Mouse (Mus musculus): ENCODE measurements around the gene Syne4.

GRCm38 (mm10) chr7:30266780-30267179 is 47.8 kb upstream of the Syne4 start:
- no peak for TF ChIP-seq POLR2A (IDR thresholded peaks at IDR 0.05; ENCODE audit: insufficient read depth, low read depth, low read length)
- no peak for TF ChIP-seq CTCF (IDR thresholded peaks at IDR 0.05)
